Mouse (Mus musculus) gastrocnemius, postnatal 25 days (tissue): ENCODE measurements around the gene Gcn1l1. TPM values are rescaled to one million over a fixed set of nuclear protein-coding genes. Genes with fewer than 3 reads are reported as not detected.

Experiments used
- DNase-seq: peaks from one replicate; pipeline ENCODE4 v3.0.0; 2022
- microRNA-seq, 2 experiments: library from miRNA; unstranded; fragments of <30 nt; microRNA quantifications; one replicate each; pipeline ENCODE4 v1.2.0; 2021; ENCODE audit warnings: borderline replicate concordance in 2 of 2
- total RNA-seq, 2 experiments: library from RNA; stranded (reverse); gene quantifications; 1 replicate in 1 of 2; 2 replicates in 1 of 2; pipeline ENCODE4 v1.2.3; 2021

Gene Gcn1l1
- total RNA-seq, 2 experiments from 2014 or later: 26.1 to 30.7 TPM

- no peak for DNase-seq
Measured at GRCm38 (mm10) chr5:115656677-115657076, 91.6 kb downstream of the Gcn1l1 start.

GRCm38 (mm10) chr5:115657234-115657633, 92.2 kb downstream of the Gcn1l1 start:
- DNase-seq: no peak

GRCm38 (mm10) chr5:115658352-115658751, 93.3 kb downstream of the Gcn1l1 start:
- no peak for DNase-seq

- no peak for DNase-seq
Measured at GRCm38 (mm10) chr5:115662658-115663057, 97.6 kb downstream of the Gcn1l1 start.

GRCm38 (mm10) chr5:115666366-115667065, 101.5 kb downstream of the Gcn1l1 start:
- DNase-seq: no peak

- no peak for DNase-seq
Measured at GRCm38 (mm10) chr5:115667210-115667609, 102.2 kb downstream of the Gcn1l1 start.

- DNase-seq: no peak
Measured at GRCm38 (mm10) chr5:115667894-115668293, 102.8 kb downstream of the Gcn1l1 start.

GRCm38 (mm10) chr5:115668986-115669385, 103.9 kb downstream of the Gcn1l1 start:
- no peak for DNase-seq

- no peak for DNase-seq
Measured at GRCm38 (mm10) chr5:115669974-115670373, 104.9 kb downstream of the Gcn1l1 start.

- DNase-seq: no peak
Measured at GRCm38 (mm10) chr5:115670406-115670805, 105.4 kb downstream of the Gcn1l1 start.

GRCm38 (mm10) chr5:115671846-115672245, 106.8 kb downstream of the Gcn1l1 start:
- no peak for DNase-seq

Small RNAs within 50 kb of the gene (microRNA-seq; reads per million reads assigned to microRNA genes)
- 0 reads per million in 2 experiments for gene Mir7029
- gene Mir7030: 0 reads per million in 2 experiments

Other genes with a start within 250 kb of the Gcn1l1 start
- 10 to 100 TPM; 10.7 to 12.9 TPM for gene Srsf9, start 238.1 kb upstream of the Gcn1l1 start, total RNA-seq
- 10 to 100 TPM; 20.5 to 22.1 TPM for gene Gatc, start 224.1 kb upstream of the Gcn1l1 start, total RNA-seq
- gene Triap1, start 224.0 kb upstream of the Gcn1l1 start, total RNA-seq: 10 to 100 TPM; 17.5 to 18.4 TPM
- gene Cox6a1, start 216.3 kb upstream of the Gcn1l1 start, total RNA-seq: 10 to 100 TPM; 60.7 to 80.9 TPM
- under 1 TPM; 0.29 to 0.61 TPM for gene Msi1, start 135.7 kb upstream of the Gcn1l1 start, total RNA-seq
- gene Pla2g1b, start 99.0 kb upstream of the Gcn1l1 start, total RNA-seq: not detected
- gene Sirt4, start 80.5 kb upstream of the Gcn1l1 start, total RNA-seq: 10 to 100 TPM; 13.8 to 14.1 TPM
- 10 to 100 TPM; 70.0 to 78.1 TPM for gene Pxn, start 58.6 kb upstream of the Gcn1l1 start, total RNA-seq
- gene Rplp0, start 5.8 kb upstream of the Gcn1l1 start, total RNA-seq: 100 to 1,000 TPM; 558 to 572 TPM
- 10 to 100 TPM; 28.1 to 31.2 TPM for gene Rab35, start 66.7 kb downstream of the Gcn1l1 start, total RNA-seq
- 1 to 10 TPM; 2.1 to 3.2 TPM for gene Bicdl1, start 166.4 kb downstream of the Gcn1l1 start, total RNA-seq